Mouse (Mus musculus): Measurements from ENCODE around the gene Tert.

DNA sequence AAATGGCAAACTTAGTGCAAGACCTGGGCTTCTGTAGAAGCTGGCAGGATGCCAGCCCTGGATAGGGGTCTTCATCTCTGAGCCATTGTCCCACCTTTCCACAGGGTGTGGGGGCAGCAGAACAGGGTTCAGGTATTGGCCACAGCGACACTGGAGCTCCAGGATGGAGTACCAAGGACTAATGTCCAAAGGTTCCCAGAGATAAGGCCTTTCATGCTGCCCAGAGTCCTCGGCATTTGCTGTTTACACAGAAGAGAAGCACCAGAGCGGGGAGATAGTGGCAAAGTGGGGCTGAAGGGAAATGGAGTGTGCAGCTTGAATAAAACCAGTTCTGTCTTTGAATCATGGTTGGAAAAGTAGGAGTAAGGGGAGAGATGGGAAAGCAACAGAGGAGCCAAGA, 69.8 kb downstream of the Tert start:
- TF ChIP-seq E2F4 (IDR thresholded peaks at IDR 0.05; ENCODE audit: insufficient read depth) = no peak
- TF ChIP-seq POLR2A (IDR thresholded peaks at IDR 0.05; ENCODE audit: insufficient read length, low read depth) = no peak
- no peak for TF ChIP-seq REST (IDR thresholded peaks at IDR 0.05; ENCODE audit: insufficient read depth, insufficient read length)
- no peak for TF ChIP-seq MYOD1 (IDR thresholded peaks at IDR 0.05; ENCODE audit: control insufficient read depth in 1 of 3, insufficient read length in 2 of 3, low read depth in 2 of 3)
- no peak for TF ChIP-seq MYOG (IDR thresholded peaks at IDR 0.05; ENCODE audit: control insufficient read depth in 1 of 3, insufficient read depth in 1 of 3, insufficient read length in 2 of 3, low read depth in 2 of 3)
